Mouse (Mus musculus) small intestine, adult 10 weeks (tissue): Measurements from ENCODE around the gene Ptpn5. TPM values are rescaled to one million over a fixed set of nuclear protein-coding genes. Genes with fewer than 3 reads are reported as not detected.

Source experiments
- polyA plus RNA-seq: library from polyadenylated mRNA; stranded (reverse); fragments of 350-450 nt; fragmentation: Illumina TruSeq; extraction: RNeasy Lipid Tissue Mini Kit (QIAGEN cat#74804); gene quantifications from one replicate; pipeline ENCODE4 v1.2.3, GENCODE M21; 2014; ENCODE audit warnings: low replicate concordance

Gene Ptpn5
- 0.26 TPM for polyA plus RNA-seq

DNA sequence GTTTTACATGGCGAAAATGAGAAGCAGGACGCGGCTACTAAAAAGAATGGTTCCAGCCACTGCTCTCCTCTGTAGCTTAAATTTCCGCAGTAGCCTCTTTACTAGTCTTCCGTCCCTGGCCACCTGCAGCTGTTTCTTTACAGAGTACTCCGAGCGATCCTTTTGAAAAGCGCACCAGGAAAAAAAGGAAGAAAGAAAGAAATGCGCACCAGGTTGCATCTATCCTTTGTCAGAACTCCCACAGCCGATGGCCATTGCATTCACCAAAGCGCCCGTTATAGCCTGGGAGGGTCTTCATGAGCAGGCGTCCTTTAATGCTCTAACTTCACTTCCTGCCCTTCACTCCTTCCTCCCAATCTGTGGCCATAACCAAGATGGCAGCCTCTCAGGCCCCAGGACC lies at the start of gene Ptpn5:
Ptpn5 (minus strand) TSS at position 354 of the 400 bp plus-strand sequence.

GRCm38 (mm10) chr7:47050366-47050765 lies 83.1 kb downstream of the Ptpn5 start, which contains the start of gene Tmem86a:
TSS of gene Tmem86a (plus strand) at chr7:47050601.

Other genes with a start within 250 kb of the Ptpn5 start
- 369 TPM for gene Tsg101, start 213.7 kb downstream of the Ptpn5 start, polyA plus RNA-seq
- gene Uevld, start 175.2 kb downstream of the Ptpn5 start, polyA plus RNA-seq, result 26.0 TPM
- not detected for gene Gm9999, start 150.1 kb downstream of the Ptpn5 start, polyA plus RNA-seq
- 39.5 TPM for gene Spty2d1, start 125.3 kb downstream of the Ptpn5 start, polyA plus RNA-seq
- gene Tmem86a, start 83.1 kb downstream of the Ptpn5 start, polyA plus RNA-seq, result 3.6 TPM
- gene Mrgpra6, start 71.2 kb upstream of the Ptpn5 start, polyA plus RNA-seq, result not detected
- gene Mrgpra9, start 119.2 kb upstream of the Ptpn5 start, polyA plus RNA-seq, result not detected
- gene Mrgpra1, start 220.6 kb upstream of the Ptpn5 start, polyA plus RNA-seq, result not detected